27 mouse cellular contexts compared by ENCODE assay signal in the genomic region with DNA sequence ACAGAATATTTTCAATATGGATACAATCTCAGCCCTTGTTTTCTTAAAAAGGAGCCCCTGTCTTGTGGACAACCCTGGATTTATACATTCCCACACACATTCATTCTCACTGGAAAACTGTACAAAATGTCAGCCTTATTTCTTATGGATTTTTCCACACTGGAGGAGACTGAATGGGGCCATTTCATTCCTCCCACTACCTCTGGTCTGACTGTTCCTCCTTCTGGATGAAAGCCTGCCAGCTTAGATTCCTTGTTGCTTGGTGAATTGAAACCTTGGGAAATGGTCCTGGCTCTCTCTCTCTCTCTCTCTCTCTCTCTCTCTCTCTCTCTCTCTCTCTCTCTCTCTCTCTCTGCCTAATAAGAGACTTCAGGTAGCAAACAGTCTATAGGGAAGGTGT.
"Had no signal": no experiment of that assay in that cellular context is flagged by ENCODE, and none has a peak within 500 bp of the region (broad histone marks: within the 10 kb centered on the region; RNA-seq: fewer than 3 reads in every experiment).

No protein-coding gene starts in this region.

- ATAC-seq: forebrain, postnatal 0 days; hindbrain, postnatal 0 days; intestine, embryonic 16.5 days; liver, embryonic 12.5 days had no signal

- H3K27ac ChIP-seq: heart, embryonic 13.5 days; heart, embryonic 15.5 days; kidney, postnatal 0 days; liver, embryonic 12.5 days; liver, embryonic 14.5 days had no signal

- H3K27me3 ChIP-seq: heart, embryonic 15.5 days; kidney, embryonic 15.5 days; limb, embryonic 13.5 days; limb, embryonic 15.5 days had no signal

- H3K4me2 ChIP-seq: heart, embryonic 11.5 days; heart, embryonic 13.5 days; heart, embryonic 15.5 days; hindbrain, embryonic 12.5 days; hindbrain, embryonic 14.5 days; kidney, embryonic 15.5 days; limb, embryonic 13.5 days; limb, embryonic 15.5 days; liver, embryonic 12.5 days had no signal

- H3K9ac ChIP-seq: forebrain, postnatal 0 days; heart, embryonic 13.5 days; heart, embryonic 15.5 days; hindbrain, embryonic 12.5 days; hindbrain, embryonic 14.5 days; kidney, embryonic 15.5 days; limb, embryonic 13.5 days; limb, embryonic 15.5 days; liver, embryonic 12.5 days; liver, embryonic 14.5 days had no signal

- H3K9me3 ChIP-seq: heart, embryonic 13.5 days; heart, embryonic 15.5 days; hindbrain, embryonic 12.5 days; kidney, embryonic 15.5 days; limb, embryonic 13.5 days; limb, embryonic 15.5 days; liver, embryonic 12.5 days had no signal

- DNase-seq: forebrain, postnatal 0 days; gastrocnemius, postnatal 14 days; gastrocnemius, postnatal 36 days; heart, adult 18-20 months; heart, postnatal 14 days; heart, postnatal 36 days; kidney, adult 11 months; kidney, adult 2 months; kidney, adult 9 months; kidney, postnatal 14 days; kidney, postnatal 36 days; layer of hippocampus, adult 9-11 months; layer of hippocampus, postnatal 36 days; left cerebral cortex, postnatal 4 days had no signal

- H3K4me3 ChIP-seq: heart, embryonic 13.5 days; heart, embryonic 15.5 days; hindbrain, embryonic 12.5 days; kidney, embryonic 15.5 days; limb, embryonic 13.5 days; limb, embryonic 15.5 days; liver, embryonic 12.5 days had no signal

- H3K36me3 ChIP-seq: heart, embryonic 15.5 days; hindbrain, embryonic 12.5 days; kidney, embryonic 15.5 days; limb, embryonic 13.5 days; limb, embryonic 15.5 days; liver, embryonic 12.5 days had no signal
